Mouse (Mus musculus) small intestine, adult 2 months (tissue): Measurements from ENCODE around the gene Erp44.

Source experiments
- CTCF ChIP-seq: fragments of 200-500 bp; IDR thresholded peaks from 2 replicates; pipeline ENCODE4 v1.5.1; 2012; ENCODE audit warnings: low read depth, mild to moderate bottlenecking, control low read depth, inconsistent platforms, low read length, moderate library complexity, mixed read lengths; ENCODE audit not compliant: insufficient replicate concordance, insufficient read length; ENCODE audit errors: extremely low read depth
- POLR2A ChIP-seq: fragments of 200-500 bp; IDR thresholded peaks from 2 replicates; pipeline ENCODE4 v1.6.1; 2012; ENCODE audit warnings: low read depth, mild to moderate bottlenecking, control low read depth, inconsistent platforms, low read length, moderate library complexity

DNA sequence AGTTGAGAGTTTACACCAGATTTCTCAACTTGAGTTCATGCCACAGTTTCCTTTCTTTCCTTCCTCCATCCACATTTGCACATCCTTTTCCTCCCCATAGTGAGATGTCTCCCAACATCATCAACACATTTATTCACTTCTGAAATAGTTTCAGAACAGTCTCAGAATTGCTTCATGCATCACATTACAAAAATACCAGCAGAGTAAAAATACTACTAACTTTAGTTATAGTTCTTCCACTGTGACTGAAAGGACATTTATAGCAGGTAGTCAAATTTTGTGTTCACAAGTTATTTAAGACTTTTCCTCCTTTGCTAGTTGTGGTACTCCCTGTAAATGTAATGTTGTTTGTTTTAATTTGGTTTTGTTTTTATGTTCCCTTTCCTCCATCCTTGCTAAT lies 47.8 kb upstream of the Erp44 start:
- TF ChIP-seq CTCF (no peak), POLR2A (no peak)
